Mouse (Mus musculus) spleen, adult 2 months (tissue): ENCODE data around the gene Pip5k1a.
"Not testable (repeated sequence)": the region's sequence is repeated elsewhere in the genome, so short reads cannot be mapped to it uniquely, and the experiment has no call there.

Source experiments
- CTCF ChIP-seq: fragments of 200-500 bp; IDR thresholded peaks from 2 replicates; pipeline ENCODE4 v1.5.1; 2011; ENCODE audit warnings: mild to moderate bottlenecking, inconsistent platforms; ENCODE audit not compliant: insufficient read depth, insufficient read length, insufficient replicate concordance; ENCODE audit errors: extremely low read depth
- POLR2A ChIP-seq: fragments of 200-500 bp; IDR thresholded peaks from 2 replicates; pipeline ENCODE4 v1.6.1; 2011; ENCODE audit warnings: low read depth, low read length, inconsistent platforms

- TF ChIP-seq POLR2A, CTCF: not testable (repeated sequence)
Measured at GRCm38 (mm10) chr3:95107308-95107707, 578 bp upstream of the Pip5k1a start.
